Mouse (Mus musculus) left cerebral cortex, adult 8-10 months (tissue): ENCODE measurements at regions not wholly inside any gene's neighbourhood (a gene's known extent, or its start where the extent isn't known, plus 50 kb on each side); places are given as distances from the start of the nearest gene placed in this dataset.

Experiments used
- DNase-seq, 2 experiments: peaks; one replicate each; pipeline ENCODE4 v3.0.0; 2022; ENCODE audit warnings: low spot score in 2 of 2

- no peak for DNase-seq
These were observed 157.4 kb upstream of the Tgfbr2 start for GRCm38 (mm10) chr9:116332485-116333118.

- no peak for DNase-seq
These were observed 156.2 kb upstream of the Tgfbr2 start for GRCm38 (mm10) chr9:116331406-116331805.

DNA sequence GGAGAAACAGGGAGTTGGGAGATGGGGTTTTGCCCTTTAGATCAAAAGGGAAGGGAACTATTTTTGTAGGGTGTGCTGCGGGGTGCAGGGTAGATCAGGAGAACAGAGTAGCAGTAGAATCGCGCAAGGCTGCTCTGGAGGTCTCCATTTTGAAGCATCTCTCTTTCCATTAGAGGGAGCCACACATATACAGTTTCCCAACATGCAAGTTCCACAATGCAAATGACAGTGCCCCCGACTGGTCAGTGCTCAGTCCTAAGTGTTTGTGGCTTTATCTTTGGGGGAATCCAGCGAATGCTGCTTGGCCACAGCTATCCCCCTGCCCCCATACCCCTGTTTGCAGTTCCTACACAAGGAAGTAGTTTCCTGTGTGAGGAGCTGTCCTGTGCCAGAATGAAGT lies 155.6 kb upstream of the Tgfbr2 start:
- DNase-seq = no peak

GRCm38 (mm10) chr9:116329147-116329546 lies 154.0 kb upstream of the Tgfbr2 start:
- no peak for DNase-seq

DNA sequence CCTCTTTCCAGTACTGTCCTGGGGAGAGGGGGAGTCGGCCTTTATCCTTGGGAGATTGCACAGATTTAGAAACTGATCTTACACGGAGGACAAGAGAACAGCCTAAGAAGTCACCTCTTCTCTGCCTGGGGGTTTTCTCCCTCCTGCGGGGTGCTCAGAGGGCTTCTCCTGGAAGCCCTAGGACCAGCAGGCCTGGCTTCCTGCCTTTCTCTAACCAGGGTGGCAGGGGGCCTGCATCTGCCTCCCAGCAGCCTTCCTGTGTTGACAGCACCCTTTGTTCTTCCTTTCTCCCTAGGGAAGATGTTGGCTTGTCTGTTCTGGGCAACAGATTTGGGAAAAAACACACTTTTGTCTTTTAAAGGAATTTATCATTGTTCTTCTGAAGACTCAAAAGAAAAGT lies 153.0 kb upstream of the Tgfbr2 start:
- DNase-seq = no peak

DNA sequence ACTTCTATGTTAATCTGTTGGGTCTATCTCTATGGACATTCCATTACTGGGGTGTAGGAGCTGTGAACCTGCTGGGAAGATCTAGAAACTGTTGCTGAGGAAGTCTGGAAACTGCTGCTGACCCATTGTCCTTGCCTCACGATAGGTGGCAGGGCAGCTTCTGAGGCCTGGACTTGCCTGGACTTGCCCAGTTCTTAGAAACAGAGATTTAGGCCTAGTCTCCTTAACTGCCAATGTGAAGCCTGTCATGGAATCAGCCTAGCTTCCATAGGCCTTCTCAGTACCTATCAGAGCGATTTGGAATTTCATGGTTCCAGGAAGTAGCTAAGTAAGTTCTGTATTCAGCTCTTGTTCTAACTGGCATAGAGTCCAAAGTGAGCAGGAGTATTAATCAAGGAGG lies 151.9 kb upstream of the Tgfbr2 start:
- no peak for DNase-seq

DNA sequence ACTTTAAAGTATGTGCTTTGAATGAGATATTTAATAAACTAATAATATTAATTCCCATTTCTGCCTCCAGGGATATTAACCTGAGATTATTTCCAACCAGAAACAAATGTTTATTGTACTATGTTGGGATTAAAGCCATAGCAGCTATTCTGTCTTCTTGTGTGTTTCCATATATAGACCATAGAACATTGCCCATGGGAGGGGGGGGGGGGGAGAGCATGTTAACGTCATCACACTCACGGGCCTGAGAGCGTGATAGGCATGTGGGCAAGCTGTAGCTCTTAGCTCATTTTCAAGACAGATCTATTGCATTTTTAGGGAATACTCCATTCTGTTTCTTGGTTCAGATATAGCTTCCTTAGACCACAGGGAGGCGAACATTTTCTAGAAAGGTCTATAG lies 149.8 kb upstream of the Tgfbr2 start:
- DNase-seq = no peak

GRCm38 (mm10) chr9:116323871-116324721 lies 148.9 kb upstream of the Tgfbr2 start:
- no peak for DNase-seq

GRCm38 (mm10) chr9:116321908-116322307 lies 146.7 kb upstream of the Tgfbr2 start:
- no peak for DNase-seq

DNA sequence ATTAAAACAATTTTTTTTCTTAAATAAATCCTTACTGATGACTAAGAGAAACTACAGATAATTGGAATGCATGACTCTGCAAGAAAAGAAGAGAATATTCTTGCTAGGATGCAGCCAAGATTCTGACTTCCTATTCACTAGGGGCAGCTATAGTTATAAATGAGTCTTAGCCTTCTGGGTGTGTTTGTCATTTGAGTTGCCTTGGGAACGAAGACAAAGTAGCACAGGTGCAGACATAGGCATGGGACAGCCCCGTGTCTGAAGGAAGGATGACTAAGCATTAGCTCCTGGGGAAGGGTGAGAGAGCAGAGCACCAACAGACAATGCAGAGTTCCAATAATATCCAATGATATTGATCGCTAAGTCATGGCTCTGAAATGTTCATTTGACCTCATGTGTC lies 144.3 kb upstream of the Tgfbr2 start:
- no peak for DNase-seq

- DNase-seq = no peak
These were observed 141.5 kb upstream of the Tgfbr2 start for GRCm38 (mm10) chr9:116316582-116317095.

- no peak for DNase-seq
These were observed 139.6 kb upstream of the Tgfbr2 start for GRCm38 (mm10) chr9:116314803-116315202.

GRCm38 (mm10) chr9:116313932-116314790 lies 139.0 kb upstream of the Tgfbr2 start:
- DNase-seq = no peak

DNA sequence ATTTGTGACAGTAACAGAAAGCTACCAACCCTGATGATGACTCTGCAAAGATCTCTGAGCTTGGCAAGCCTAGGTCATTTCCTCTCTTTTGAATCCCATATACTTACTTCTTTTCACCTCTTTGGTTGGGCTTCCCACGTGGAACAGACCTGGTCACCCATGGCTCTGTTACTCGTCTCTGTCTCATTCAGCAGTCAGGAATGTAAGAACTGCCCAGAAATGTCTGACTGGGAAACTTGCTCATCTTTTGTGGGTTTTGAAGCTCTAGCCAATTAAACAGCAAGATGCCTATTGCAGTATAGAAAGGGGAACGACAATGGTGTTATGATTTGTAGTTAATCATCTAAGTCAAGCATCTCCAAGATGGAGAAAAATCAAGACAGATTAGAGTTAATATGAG lies 136.2 kb upstream of the Tgfbr2 start:
- DNase-seq = no peak

GRCm38 (mm10) chr9:116301602-116302001 lies 126.4 kb upstream of the Tgfbr2 start:
- DNase-seq = no peak

GRCm38 (mm10) chr9:116298791-116299190 lies 123.6 kb upstream of the Tgfbr2 start:
- no peak for DNase-seq

DNA sequence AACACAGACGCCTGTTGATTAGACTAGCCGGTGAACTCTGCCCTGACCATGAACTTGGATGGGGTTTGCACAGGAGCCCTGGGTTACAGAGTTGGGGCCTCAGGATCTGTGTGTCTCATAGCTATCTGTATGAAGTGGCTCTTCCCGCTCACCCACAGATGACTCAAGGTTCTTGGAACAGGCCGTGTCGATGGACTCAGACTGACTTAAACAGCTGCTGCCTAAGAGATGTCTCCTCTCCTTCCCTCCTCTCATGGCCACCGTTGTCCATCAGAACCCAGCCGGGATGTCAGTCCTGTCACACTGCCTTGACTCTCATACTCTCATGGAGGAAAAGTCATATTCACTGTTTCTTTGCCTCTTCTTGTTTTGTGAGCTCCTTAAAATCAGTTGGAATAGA lies 121.2 kb upstream of the Tgfbr2 start:
- no peak for DNase-seq

DNA sequence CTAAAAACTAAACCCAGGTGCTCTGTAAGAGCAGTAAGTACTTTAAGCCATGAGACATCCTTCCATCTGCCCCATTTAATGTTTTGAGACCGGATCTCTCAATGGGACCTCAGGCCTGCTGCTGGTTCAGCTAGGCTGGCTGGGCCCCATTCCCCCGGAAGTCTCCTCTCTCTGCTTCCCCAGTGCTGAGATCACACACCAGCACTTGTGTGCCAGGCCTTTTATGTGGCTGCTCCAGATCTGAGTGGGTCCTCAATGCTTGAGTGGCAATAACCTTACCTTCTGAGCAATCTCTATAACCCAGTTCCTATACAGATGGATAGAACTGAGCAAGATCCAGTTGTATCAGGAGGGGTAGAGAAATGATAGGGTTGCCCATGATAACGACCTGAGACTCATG lies 118.9 kb upstream of the Tgfbr2 start:
- DNase-seq = no peak

- DNase-seq = no peak
These were observed 118.0 kb upstream of the Tgfbr2 start for GRCm38 (mm10) chr9:116293110-116293509.

DNA sequence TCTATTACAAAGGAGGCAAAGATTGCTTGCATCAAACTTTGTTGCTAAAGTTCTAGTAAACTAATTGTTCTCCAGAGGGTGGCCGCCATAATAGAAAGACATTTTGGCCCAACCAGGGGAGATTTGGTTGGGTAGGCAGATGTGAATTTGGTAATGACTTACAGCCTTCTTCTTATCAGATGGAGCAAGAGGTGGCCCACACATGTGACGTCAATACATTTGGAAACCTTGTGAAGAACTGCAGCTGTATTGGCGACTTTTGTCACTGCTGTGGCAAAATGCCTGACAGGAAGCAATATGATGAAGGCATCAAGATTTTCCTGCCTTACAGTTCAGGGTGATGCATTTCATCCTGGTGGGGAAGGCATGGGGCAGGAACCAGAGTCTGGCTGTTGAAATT lies 116.5 kb upstream of the Tgfbr2 start:
- no peak for DNase-seq

GRCm38 (mm10) chr9:116290896-116291295 lies 115.7 kb upstream of the Tgfbr2 start:
- no peak for DNase-seq
